Mouse (Mus musculus) ES-E14 (cell line): ENCODE data around the gene Spp2. TPM values are rescaled to one million over a fixed set of nuclear protein-coding genes. Genes with fewer than 3 reads are reported as not detected.

Experiments used
- total RNA-seq: library from RNA; depleted of rRNA; stranded (reverse); fragments of 300-350 nt; gene quantifications from 2 replicates; pipeline ENCODE4 v1.2.3, GENCODE M21; 2012; rRNA removed

The Spp2 gene
- total RNA-seq, 1 experiment, result not detected

Other genes with a start within 250 kb of the Spp2 start
- not detected in 2 replicates for gene Ugt1a5, start 240.9 kb upstream of the Spp2 start, total RNA-seq
- not detected in 2 replicates for gene Ugt1a2, start 206.4 kb upstream of the Spp2 start, total RNA-seq
- gene Dnajb3, start 201.2 kb upstream of the Spp2 start, total RNA-seq, result 1.7 and 1.8 TPM in 2 replicates
- not detected in 2 replicates for gene Ugt1a1, start 195.0 kb upstream of the Spp2 start, total RNA-seq
- gene Mroh2a, start 180.0 kb upstream of the Spp2 start, total RNA-seq, result 0.42 and 0.76 TPM in 2 replicates
- 168 and 205 TPM in 2 replicates for gene Hjurp, start 129.3 kb upstream of the Spp2 start, total RNA-seq
- gene Trpm8, start 129.3 kb upstream of the Spp2 start, total RNA-seq, result 0.04 TPM in 1 of 2 replicates, not detected in the other
- gene Glrp1, start 103.1 kb downstream of the Spp2 start, total RNA-seq, result 0.13 TPM in 1 of 2 replicates, not detected in the other